Mouse (Mus musculus): Measurements from ENCODE around the gene Cacna1d.

DNA sequence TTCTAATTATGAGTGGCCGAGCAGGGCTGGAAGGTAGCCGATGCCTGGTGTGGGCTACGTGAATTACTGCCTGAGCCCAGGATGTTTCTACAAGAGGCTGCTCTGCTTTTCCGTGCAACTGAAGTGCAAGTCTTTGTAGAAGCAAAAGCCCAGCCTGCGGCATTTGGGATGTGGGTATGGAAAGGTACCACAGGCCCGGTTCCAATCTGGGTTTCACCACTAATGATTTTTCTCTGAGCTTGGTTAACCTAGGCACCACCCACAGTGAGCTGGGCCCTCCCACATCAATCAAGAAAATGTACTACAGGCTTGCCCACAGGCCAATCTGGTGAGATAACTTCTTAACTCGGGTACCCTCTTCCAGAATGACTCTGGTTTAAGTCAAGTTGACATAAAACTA is 163.8 kb downstream of the Cacna1d start:
- TF ChIP-seq CTCF (IDR thresholded peaks at IDR 0.05; ENCODE audit: low read depth) (no peak), EP300 (IDR thresholded peaks at IDR 0.05; ENCODE audit: low read depth) (no peak)

Measured in heart, postnatal 0 days (tissue).